Mouse (Mus musculus) ES-E14 (cell line): Measurements from ENCODE around the gene Slc39a11. TPM values are rescaled to one million over a fixed set of nuclear protein-coding genes. Genes with fewer than 3 reads are reported as not detected.
A peak's percentile ranks its signal among the peaks of the same experiment; 100 is the strongest.

Source experiments
- DNase-seq: peaks from one replicate; pipeline ENCODE4 v3.0.0-alpha.2; 2013; ENCODE audit warnings: low read depth, low spot score
- H3K27ac ChIP-seq: 2 replicates; pipeline ENCODE4 v1.5.1; 2012; ENCODE audit warnings: low read depth, mild to moderate bottlenecking, low read length, moderate library complexity, mixed read lengths; ENCODE audit not compliant: poor library complexity, insufficient read depth, severe bottlenecking
- H3K36me3 ChIP-seq: 2 replicates; pipeline ENCODE4 v1.6.1; 2012; ENCODE audit warnings: mild to moderate bottlenecking, low read length, moderate library complexity, mixed read lengths; ENCODE audit not compliant: control insufficient read depth, poor library complexity, insufficient read depth, severe bottlenecking
- H3K4me1 ChIP-seq, 2 experiments: fragments of 150-350 bp in 1 of 2; sonication (generic) in 1 of 2; 2 replicates each; pipeline ENCODE4 v1.6.1; 2012; ENCODE audit warnings: low read length in 2 of 2, mild to moderate bottlenecking in 1 of 2, mixed read lengths in 1 of 2; ENCODE audit not compliant: control insufficient read depth in 2 of 2, insufficient read depth in 2 of 2, poor library complexity in 1 of 2
- H3K4me3 ChIP-seq, 2 experiments: fragments of 150-350 bp in 1 of 2; sonication (generic) in 1 of 2; 2 replicates each; pipeline ENCODE4 v1.5.1; 2012; ENCODE audit warnings: low read length in 2 of 2, low read depth in 1 of 2, mild to moderate bottlenecking in 1 of 2, mixed read lengths in 1 of 2; ENCODE audit not compliant: insufficient read depth in 1 of 2, poor library complexity in 1 of 2, severe bottlenecking in 1 of 2
- H3K9ac ChIP-seq: 2 replicates; pipeline ENCODE4 v1.6.1; 2012; ENCODE audit warnings: low read depth, mild to moderate bottlenecking, low read length, mixed read lengths; ENCODE audit not compliant: poor library complexity, insufficient read depth, severe bottlenecking
- H3K9me3 ChIP-seq: fragments of 150-350 bp; sonication (generic); 2 replicates; pipeline ENCODE4 v1.6.1; 2012; ENCODE audit warnings: low read depth, mild to moderate bottlenecking, low read length; ENCODE audit not compliant: control insufficient read depth, insufficient read depth
- CHD2 ChIP-seq: IDR thresholded peaks from 2 replicates; pipeline ENCODE4 v1.6.1; 2014; ENCODE audit warnings: mild to moderate bottlenecking, low read depth, low read length, inconsistent platforms
- HCFC1 ChIP-seq: IDR thresholded peaks from 2 replicates; pipeline ENCODE4 v1.6.1; 2012; ENCODE audit warnings: low read length, inconsistent platforms, borderline replicate concordance; ENCODE audit not compliant: insufficient read depth
- MAFK ChIP-seq: IDR thresholded peaks from 2 replicates; pipeline ENCODE4 v1.6.1; 2014; ENCODE audit warnings: mild to moderate bottlenecking, low read depth, low read length, inconsistent platforms; ENCODE audit not compliant: insufficient read depth
- ZC3H11A ChIP-seq: IDR thresholded peaks from 2 replicates; pipeline ENCODE4 v1.6.1; 2012; ENCODE audit warnings: low read depth, mild to moderate bottlenecking, inconsistent platforms, low read length, borderline replicate concordance
- ZNF384 ChIP-seq: IDR thresholded peaks from 2 replicates; pipeline ENCODE4 v1.6.1; 2012; ENCODE audit warnings: low read depth, low read length, inconsistent platforms
- in situ Hi-C, 2 experiments: fragments of 600-800 bp; cut with MboI; formaldehyde crosslinking; loops; one replicate each; pipeline ENCODE4 v1.15.1; 2025; ENCODE audit warnings: low sequenced_read_pairs in 2 of 2, inconsistent platforms in 1 of 2; ENCODE audit not compliant: unreplicated experiment in 2 of 2
- total RNA-seq: library from RNA; depleted of rRNA; stranded (reverse); fragments of 300-350 nt; gene quantifications from 2 replicates; pipeline ENCODE4 v1.2.3, GENCODE M21; 2012

Slc39a11 gene
- total RNA-seq, 1 experiment, result 17.0 TPM

- DNase-seq, result no peak
- H3K27ac ChIP-seq, result no peak overlapping the region
- in situ Hi-C loops, result no loop called here
- H3K9me3 ChIP-seq, result no peaks in the 10 kb centered on the region; the same call in 1 of the 2 replicates
- H3K36me3 ChIP-seq, result no peaks in the 10 kb centered on the region
- no peaks in the 10 kb centered on the region for H3K4me1 ChIP-seq
- TF ChIP-seq ZNF384 (0 out of 2 replicates have a peak, but pooled peaks have one; percentile 26), ZC3H11A (no peak)
- no peak overlapping the region for H3K9ac ChIP-seq
- H3K4me3 ChIP-seq, result no peak overlapping the region
Measured at GRCm38 (mm10) chr11:113208521-113209072, 441.3 kb downstream of the Slc39a11 start.

- H3K27ac ChIP-seq, result no peak overlapping the region
- H3K9me3 ChIP-seq, result no peaks in the 10 kb centered on the region; the same call in 1 of the 2 replicates
- H3K36me3 ChIP-seq, result no peaks in the 10 kb centered on the region
- no peak for TF ChIP-seq MAFK
- TF ChIP-seq ZC3H11A, result no peak
- TF ChIP-seq CHD2, result no peak
- no peak for TF ChIP-seq HCFC1
- no peak for TF ChIP-seq ZNF384
- H3K4me3 ChIP-seq, result no peak overlapping the region
- in situ Hi-C loops, result no loop called here
- H3K9ac ChIP-seq, result no peak overlapping the region
- no peaks in the 10 kb centered on the region for H3K4me1 ChIP-seq
- no peak for DNase-seq
Measured at GRCm38 (mm10) chr11:113207966-113208365, 441.9 kb downstream of the Slc39a11 start.

GRCm38 (mm10) chr11:113206099-113206498 is 443.8 kb downstream of the Slc39a11 start:
- DNase-seq, result no peak
- TF ChIP-seq ZC3H11A (no peak), ZNF384 (no peak), CHD2 (no peak), MAFK (no peak), HCFC1 (no peak)
- no peak overlapping the region for H3K4me3 ChIP-seq
- H3K27ac ChIP-seq, result no peak overlapping the region
- no peaks in the 10 kb centered on the region for H3K36me3 ChIP-seq
- H3K9ac ChIP-seq, result no peak overlapping the region
- H3K9me3 ChIP-seq, result no peaks in the 10 kb centered on the region; the same call in 1 of the 2 replicates
- in situ Hi-C loops, result no loop called here
- no peaks in the 10 kb centered on the region for H3K4me1 ChIP-seq

- H3K36me3 ChIP-seq, result no peaks in the 10 kb centered on the region
- DNase-seq, result no peak
- no peak for TF ChIP-seq MAFK
- TF ChIP-seq ZNF384, result no peak
- TF ChIP-seq CHD2, result no peak
- TF ChIP-seq HCFC1, result no peak
- TF ChIP-seq ZC3H11A, result no peak
- H3K9ac ChIP-seq, result no peak overlapping the region
- H3K4me1 ChIP-seq, result no peaks in the 10 kb centered on the region
- H3K9me3 ChIP-seq, result no peaks in the 10 kb centered on the region; the same call in 1 of the 2 replicates
- in situ Hi-C loops, result no loop called here
- H3K4me3 ChIP-seq, result no peak overlapping the region
- H3K27ac ChIP-seq, result no peak overlapping the region
Measured at GRCm38 (mm10) chr11:113203008-113203407, 446.9 kb downstream of the Slc39a11 start.

- peaks cover 2 to 7% of the 10 kb centered on the region in 2 experiments; a peak in 1 of 4 replicates for H3K4me1 ChIP-seq
- in situ Hi-C loops, result no loop called here
- TF ChIP-seq HCFC1, result peak; percentile 93
- TF ChIP-seq CHD2, result no peak
Measured at GRCm38 (mm10) chr11:113201470-113201997, 448.3 kb downstream of the Slc39a11 start.

More at GRCm38 (mm10) chr11:113201470-113201997, 448.3 kb downstream of the Slc39a11 start:
- peak overlapping the region; percentile 57 for H3K9ac ChIP-seq
- H3K36me3 ChIP-seq, result no peaks in the 10 kb centered on the region
- peak; percentile 67 for DNase-seq
- no peaks in the 10 kb centered on the region; the same call in 1 of the 2 replicates for H3K9me3 ChIP-seq
- peak overlapping the region; percentile 69 to 93 for H3K4me3 ChIP-seq
- no peak overlapping the region for H3K27ac ChIP-seq
